Comparison of ENCODE assay signal across 24 mouse cellular contexts in the genomic region with DNA sequence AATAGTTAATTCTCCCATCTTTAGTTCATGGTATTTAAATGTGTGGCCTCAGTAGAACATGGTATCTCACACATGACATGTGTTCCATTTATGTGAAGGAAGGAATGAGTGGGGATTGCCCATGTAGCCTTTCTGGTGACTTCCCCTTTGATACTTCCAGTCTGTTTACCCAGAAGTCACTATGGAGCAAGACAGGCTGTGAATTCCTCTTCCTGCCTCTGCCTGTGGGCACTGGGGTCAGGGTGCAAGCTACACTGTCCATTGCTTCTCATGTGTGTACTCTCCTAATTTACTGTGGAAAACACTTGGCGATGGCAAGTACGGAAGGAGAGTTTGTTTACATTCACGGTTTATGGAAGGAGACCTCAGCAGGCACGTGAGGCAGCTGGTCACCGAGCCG. TPM values are rescaled to one million over a fixed set of nuclear protein-coding genes. Genes with fewer than 3 reads are reported as not detected.
DNase-seq lines count a peak whose midpoint lies in the region; ATAC-seq and TF ChIP-seq lines count a peak whose summit lies in the region.
"Had no signal": no experiment of that assay in that cellular context is flagged by ENCODE, and none has a peak within 500 bp of the region (broad histone marks: within the 10 kb centered on the region; RNA-seq: fewer than 3 reads in every experiment).

No protein-coding gene starts in this region.

- TF ChIP-seq POLR2A in lung, adult 2 months (IDR thresholded peaks at IDR 0.05; ENCODE audit: borderline replicate concordance, extremely low read depth, low read depth, low read length), result no peak

- DNase-seq in layer of hippocampus, adult 2 months (ENCODE audit: low spot score in 2 of 2), result no peak
- no peak for DNase-seq in layer of hippocampus, postnatal 10 days (ENCODE audit: low spot score in 2 of 2)
- peak; percentile 21 for DNase-seq in lung, postnatal 25 days (ENCODE audit: low spot score)
- no peak for DNase-seq in lung, adult 2 months
- no peak for DNase-seq in right cerebral cortex, postnatal 14 days
- DNase-seq: adrenal gland, adult 8-10 months; adrenal gland, postnatal 14 days; adrenal gland, postnatal 36 days; B cell, adult 2 months; cerebellum, adult 11-12 months; cerebellum, adult 2 months; cerebellum, adult 9-10 months; cerebellum, postnatal 10 days; cerebellum, postnatal 25 days had no signal

- 46% methylated on average over 6 of the region's 6 CpGs for WGBS in lung, adult 2 months

- peak overlapping the region; percentile 94; the same call in 1 of the 2 replicates for H3K27ac ChIP-seq in layer of hippocampus, adult 2 months
- H3K27ac ChIP-seq: embryonic facial prominence, embryonic 10.5 days; embryonic facial prominence, embryonic 12.5 days; forebrain, embryonic 13.5 days had no signal

- no peak for TF ChIP-seq CTCF in layer of hippocampus, adult 2 months (conservative IDR thresholded peaks at IDR 0.05)
- TF ChIP-seq CTCF in lung, adult 2 months (IDR thresholded peaks at IDR 0.05; ENCODE audit: insufficient read depth, low read length), result no peak

- peak; percentile 67 for ATAC-seq in granulocyte monocyte progenitor cell, adult 5-6 weeks (replicated peaks; ENCODE audit: poor library complexity, severe bottlenecking)
- ATAC-seq in megakaryocyte progenitor cell, adult 5-6 weeks (replicated peaks; ENCODE audit: poor library complexity), result peak; percentile 42; the same call in 1 of the 2 replicates
- ATAC-seq: activated CD4-positive, CD25-positive, alpha-beta regulatory T cell, adult 4 months; CD4-positive, CD25-positive, alpha-beta regulatory T cell, adult 4 months; forebrain, embryonic 13.5 days; Patski had no signal

- H3K4me1 ChIP-seq in lung, adult 2 months (ENCODE audit: control insufficient read depth, insufficient read depth, low read length), result peaks cover 18% of the 10 kb centered on the region
- H3K4me1 ChIP-seq: embryonic facial prominence, embryonic 12.5 days; forebrain, embryonic 13.5 days had no signal

- no peak overlapping the region for H3K4me3 ChIP-seq in layer of hippocampus, adult 2 months
- no peak overlapping the region for H3K4me3 ChIP-seq in lung, adult 2 months (replicated peaks; ENCODE audit: extremely low read depth, low read depth, low read length)
- H3K4me3 ChIP-seq: embryonic facial prominence, embryonic 10.5 days; embryonic facial prominence, embryonic 12.5 days; forebrain, embryonic 13.5 days had no signal

RNA-seq across cellular contexts. Expression of a gene that starts 55.2 kb away (rescaled TPM):
- 10 to 100 TPM; 54.7 to 58.7 TPM for total RNA-seq in layer of hippocampus, adult 2 months (2021)
- total RNA-seq in layer of hippocampus, postnatal 10 days (2021), result 10 to 100 TPM; 42.8 to 45.5 TPM
- polyA plus RNA-seq in lung, adult 2 months (2012; rRNA removed), result 5.9 and 9.0 TPM in 2 replicates
- not detected in 2 replicates for total RNA-seq in granulocyte monocyte progenitor cell, adult 5-6 weeks (2014; fragmentation: Nextera tagmentation)
- 0.46 TPM in 1 of 2 replicates, not detected in the other for total RNA-seq in granulocyte monocyte progenitor cell, adult 5-6 weeks (2017)
- total RNA-seq in megakaryocyte progenitor cell, adult 5-6 weeks (2015), result 0.35 TPM in 1 of 2 replicates, not detected in the other
- total RNA-seq in megakaryocyte progenitor cell, adult 5-6 weeks (2017), result 0.30 TPM in 1 of 2 replicates, not detected in the other
- total RNA-seq: CH12.LX had no signal
- polyA plus RNA-seq: activated CD4-positive, CD25-positive, alpha-beta regulatory T cell, adult 4 months; CD4-positive, CD25-positive, alpha-beta regulatory T cell, adult 4 months; G1E had no signal

Comparison
In these comparisons a context has a peak if more than half of its experiments do, and no peak if none do; other contexts are left out.
1. RNA of a gene that starts 55.2 kb away (total RNA-seq): 54.7 to 58.7 TPM in layer of hippocampus, adult 2 months and 42.8 to 45.5 TPM in layer of hippocampus, postnatal 10 days; 0.46 TPM in granulocyte monocyte progenitor cell, adult 5-6 weeks and 0.30 to 0.35 TPM in megakaryocyte progenitor cell, adult 5-6 weeks; every median in the first group is over 10 times any median in the second.